Mouse (Mus musculus) thymus, postnatal 0 days (tissue): ENCODE data around the gene Arap1. TPM values are rescaled to one million over a fixed set of nuclear protein-coding genes. Genes with fewer than 3 reads are reported as not detected.

ENCODE experiments used
- DNase-seq: peaks from one replicate; pipeline ENCODE4 v3.0.0-alpha.2; 2015; ENCODE audit warnings: low spot score
- polyA plus RNA-seq: library from polyadenylated mRNA; unstranded; fragments of >200 nt; fragmentation: Nextera tagmentation; extraction: Ambion mirVana; gene quantifications from 2 replicates; pipeline ENCODE4 v1.2.1, GENCODE M21; 2015

Gene Arap1
- polyA plus RNA-seq, 1 experiment from 2014 or later = 31.1 TPM

DNA sequence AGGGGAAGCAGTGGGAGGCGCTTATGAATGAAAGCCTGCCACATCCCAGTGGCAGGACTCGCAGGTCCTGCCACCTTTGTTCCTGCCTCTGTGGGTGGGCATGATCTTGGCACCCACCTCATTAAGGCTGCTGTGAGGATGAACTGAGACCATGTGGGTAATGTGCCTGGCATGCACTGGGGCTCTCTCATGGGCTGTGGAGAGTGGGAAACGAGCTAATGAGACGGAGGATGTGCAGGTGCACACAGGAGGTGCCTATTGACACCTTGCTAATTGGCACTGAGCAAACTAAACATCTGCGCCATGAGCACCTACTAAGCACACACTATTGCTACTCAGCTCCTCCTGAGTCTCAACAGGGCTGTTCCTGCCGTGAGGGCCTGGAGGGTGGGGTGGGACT, 87.2 kb downstream of the Arap1 start:
- DNase-seq = no peak

DNA sequence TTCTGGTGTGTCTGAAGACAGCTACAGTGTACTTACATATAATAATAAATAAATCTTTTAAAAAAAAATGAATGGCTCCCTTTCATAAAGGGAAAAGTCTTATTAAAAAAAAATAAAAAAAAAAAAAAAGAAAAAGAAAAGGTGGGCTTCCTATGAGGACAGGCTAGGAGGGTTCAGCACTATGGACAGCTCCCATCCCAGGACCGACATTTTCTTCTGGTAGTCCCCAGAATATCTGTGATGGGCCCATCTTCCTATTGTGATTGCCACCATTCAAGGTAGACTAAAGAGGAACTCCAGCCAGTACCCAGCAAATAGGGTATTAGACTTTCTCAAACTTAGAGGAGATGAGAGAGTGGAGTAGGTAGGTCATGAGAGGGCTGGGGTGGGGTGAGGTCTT, 90.0 kb downstream of the Arap1 start:
- peak; percentile 35 for DNase-seq

DNA sequence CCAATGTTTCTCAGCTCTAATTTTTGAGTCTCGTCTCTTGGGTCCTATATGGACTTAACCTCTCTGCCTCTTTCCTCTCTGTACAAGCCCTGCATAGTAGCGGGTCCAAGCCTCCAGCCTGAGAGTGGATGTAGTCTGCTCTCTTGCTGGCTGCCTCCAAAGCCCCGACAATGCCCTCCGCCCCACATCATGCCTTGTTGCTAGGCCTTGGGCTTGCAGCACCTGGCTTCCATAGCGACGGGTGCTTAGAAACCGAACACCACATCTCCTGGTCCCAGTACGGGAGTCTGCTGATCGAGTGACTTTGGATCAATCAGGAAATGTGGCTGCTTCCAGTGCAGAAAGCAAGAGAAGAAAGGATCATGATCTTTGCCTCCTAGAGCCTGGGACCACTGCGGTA, 95.2 kb downstream of the Arap1 start:
- no peak for DNase-seq

DNA sequence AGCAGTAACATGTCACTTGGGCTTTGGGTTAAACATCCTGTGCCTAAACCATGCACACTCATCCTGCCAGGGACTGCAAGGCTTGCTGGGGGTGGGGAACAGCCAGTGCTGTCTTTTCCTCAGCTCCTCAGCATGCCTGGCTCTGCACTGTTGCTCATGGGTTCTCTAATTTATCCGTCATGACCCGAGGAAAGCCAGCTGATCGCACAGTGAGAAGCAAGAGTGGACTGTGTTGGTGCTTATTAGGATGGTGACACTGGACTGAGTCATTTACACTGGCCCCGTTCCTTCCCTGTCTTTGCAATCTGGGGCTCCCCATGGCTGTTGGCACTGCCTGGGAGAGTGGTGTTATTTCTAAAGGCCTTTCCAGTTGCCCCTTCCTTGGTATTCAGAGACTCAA, 96.3 kb downstream of the Arap1 start:
- DNase-seq = no peak

DNA sequence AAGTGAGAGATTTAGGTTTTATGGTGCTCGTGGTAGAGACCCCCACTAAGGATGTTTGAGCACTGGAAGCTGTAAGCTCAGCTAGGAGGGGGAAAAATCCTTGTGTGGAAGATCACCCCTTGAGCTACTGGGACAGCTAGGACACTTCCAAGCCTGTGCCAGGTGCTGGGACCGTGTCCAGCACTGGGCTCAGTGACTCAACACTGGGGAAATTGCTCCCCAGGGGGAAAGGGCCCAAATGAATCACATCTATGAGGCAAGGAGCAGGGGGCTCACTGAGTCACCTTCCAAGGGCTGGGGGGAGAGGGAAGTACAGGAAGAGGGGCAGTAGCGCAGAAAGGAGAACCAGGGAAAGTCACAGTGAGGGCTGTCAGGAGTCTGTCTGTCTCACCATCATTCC, 102.0 kb downstream of the Arap1 start:
- DNase-seq = no peak

DNA sequence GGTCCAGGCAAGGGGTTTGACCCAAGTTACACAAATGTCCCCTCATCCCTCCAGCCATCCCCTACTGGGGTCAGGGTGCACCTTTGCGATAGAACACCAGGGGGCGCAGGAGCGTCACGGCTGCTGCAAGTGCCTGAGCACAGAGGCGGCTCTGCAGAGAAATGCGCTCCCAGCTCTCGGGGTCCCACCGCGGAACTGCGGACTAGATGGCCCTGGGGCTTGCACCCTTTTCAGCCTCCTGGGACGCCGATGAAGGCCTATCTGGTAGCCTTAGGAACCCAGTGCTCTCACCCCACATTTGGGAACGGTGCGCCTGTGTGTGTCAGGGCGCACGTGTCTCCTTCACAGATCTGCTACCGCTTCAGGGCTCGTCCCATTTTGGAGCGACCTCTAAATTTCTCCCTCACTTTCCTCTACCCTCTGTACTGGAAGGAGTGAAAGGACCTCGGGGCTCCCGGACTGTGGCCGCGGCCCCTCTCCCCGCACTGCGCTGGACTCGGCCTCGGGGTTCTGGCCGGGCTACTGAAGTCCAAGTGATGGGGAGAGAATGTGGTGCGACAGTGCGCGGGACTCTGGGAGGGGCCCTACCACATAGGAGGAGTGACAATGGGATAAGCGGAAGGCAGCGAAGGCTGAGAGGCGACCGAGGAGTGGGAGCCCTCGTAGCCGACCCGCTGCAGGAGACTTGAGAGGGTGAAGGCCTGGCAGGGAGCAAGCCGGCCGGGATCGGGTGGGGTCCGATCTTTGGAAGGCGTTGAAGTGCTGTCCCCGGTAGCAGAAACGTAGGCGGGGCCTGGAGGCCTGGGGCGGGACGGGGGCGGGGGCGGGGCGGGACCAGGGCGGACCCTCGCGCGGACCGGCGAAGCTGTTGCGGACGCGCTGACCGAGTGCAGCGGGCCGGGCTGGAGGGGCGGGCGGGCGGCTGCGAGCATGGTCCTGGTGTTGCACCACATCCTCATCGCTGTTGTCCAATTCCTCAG, 102.8 kb downstream of the Arap1 start:
- peak; percentile 82 for DNase-seq

DNA sequence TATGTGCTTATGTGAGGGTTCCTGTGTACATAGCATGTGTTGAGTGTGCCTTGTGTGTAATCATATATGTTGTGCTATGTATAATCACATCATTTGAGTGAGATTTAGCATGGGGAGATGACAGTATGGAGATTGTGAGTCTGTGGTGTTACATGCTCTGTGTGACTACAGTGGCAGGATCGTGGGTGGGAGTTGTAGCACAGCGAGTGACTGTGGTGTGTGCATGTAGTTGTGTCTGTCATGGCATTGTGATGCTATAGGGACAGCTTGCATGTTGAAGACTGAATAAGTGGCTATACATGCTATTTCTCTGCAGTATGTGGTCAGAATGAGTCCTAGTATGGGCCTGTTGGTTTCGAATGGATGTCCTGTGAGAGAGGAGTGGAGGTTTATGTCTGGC, 104.8 kb downstream of the Arap1 start:
- DNase-seq = no peak

DNA sequence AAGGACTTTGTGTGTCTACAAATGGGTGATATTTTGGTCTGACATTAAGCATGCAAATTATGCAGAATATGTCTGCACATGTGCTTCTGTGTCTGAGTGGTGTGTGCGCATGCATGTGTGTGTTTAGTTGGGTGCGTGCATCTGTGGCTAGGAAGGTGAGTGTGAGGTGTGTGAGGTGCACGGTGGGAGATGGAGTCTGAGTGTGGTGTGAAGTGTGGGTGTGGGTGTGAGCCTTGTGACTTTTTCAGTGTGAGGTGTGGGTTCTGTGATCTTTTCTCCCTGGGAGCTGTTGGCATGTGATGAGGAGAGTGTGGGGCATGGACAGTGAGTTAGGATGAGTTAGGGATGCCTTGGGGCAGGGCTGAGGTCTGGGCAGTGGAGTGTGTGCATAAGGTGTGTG, 105.4 kb downstream of the Arap1 start:
- no peak for DNase-seq

DNA sequence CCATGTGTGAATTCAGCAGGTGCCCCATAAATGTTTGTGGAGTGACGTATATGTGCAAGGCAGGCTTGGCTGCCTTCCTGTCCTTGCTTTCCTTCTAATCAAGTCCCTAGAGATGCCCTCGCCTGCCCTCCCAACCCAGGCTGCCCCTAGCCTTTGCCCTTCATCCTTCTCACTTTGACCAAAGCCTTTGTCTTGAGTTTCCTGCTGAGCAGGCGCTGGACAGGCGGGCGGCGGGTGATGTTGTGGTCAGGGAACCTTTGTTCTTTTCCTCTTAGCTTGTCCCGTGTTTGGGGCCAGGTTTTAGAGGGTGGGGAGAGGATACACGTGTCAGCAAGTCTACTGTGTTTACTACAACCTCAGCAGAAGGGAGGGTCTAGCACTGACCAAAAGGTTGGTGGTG, 105.9 kb downstream of the Arap1 start:
- DNase-seq = no peak

DNA sequence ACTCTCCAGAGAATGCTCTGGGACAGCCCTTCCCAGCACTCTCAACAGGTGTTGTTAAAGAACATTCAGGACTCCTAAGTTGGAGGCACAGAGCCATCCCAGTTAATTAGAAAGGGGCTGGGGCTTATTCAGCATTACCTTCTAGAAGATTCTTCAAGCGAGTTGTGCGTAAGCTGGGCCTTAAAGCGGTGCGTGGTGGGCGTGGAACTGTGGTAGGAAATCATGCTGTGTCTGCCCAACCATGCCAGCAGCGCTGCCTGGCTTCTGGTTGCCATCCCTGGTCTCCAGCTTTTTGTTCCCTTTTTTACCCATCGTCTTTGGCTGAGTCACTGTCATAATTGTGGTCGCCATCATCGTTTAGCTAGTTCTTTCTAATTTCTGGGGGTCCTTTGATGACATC, 106.6 kb downstream of the Arap1 start:
- DNase-seq = no peak

DNA sequence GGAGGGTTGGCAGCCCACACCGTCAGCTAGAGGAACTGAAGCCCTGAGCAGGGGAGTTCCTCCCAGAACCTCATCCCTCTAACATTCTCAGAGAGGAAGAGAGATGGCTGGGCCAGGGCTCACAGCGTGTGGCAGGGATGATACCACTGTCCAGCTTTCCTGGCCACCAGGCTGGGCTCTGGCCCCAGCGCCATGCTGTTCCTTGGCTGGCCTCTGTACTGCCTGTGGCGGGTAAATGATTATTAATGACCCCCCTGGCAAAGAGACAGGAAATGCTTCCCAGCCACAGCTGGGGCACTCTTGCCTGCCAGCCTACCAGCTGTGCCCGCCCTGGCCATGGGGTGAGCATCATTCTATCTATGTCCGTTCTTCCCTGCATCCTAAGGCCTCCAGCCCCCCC, 107.3 kb downstream of the Arap1 start:
- DNase-seq = no peak

DNA sequence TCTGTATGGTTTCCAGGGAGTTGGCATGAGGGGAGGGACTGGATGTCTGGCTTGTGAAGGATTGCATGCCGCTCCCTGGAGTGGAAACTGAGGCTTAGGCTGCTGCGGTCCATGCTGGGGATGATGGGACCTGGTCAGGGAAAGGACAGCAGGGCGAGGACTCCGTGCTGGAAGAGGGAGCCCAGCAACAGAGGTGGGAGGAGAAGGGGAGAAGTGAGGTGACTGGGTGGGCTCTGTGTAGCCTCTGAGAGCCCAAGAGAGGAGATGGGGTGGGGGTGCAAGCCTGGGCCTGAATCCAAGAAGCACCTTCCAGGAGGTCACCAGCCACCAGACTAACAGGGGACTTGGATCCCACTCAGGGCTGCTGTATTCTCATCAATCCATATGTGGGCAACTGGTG, 108.5 kb downstream of the Arap1 start:
- DNase-seq = no peak

DNA sequence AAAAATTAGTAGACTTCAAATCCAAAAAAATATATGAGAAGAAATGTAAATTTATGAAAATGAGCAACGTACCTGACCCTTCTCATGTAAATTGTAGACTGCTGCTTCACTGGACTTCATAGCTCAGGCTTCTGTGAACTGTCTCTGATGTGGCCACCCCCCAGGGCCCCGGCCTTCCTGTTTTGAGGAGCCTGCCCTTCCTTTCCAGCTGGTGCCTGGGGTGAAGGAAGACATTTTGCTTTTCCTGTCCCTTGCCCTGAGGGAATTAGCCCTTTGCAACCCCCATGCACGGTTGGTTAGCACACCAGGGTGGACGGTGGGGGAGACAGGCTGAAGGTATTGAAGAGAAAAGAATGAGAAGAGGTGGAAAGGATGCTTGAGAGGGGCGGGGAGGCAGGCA, 108.9 kb downstream of the Arap1 start:
- no peak for DNase-seq

DNA sequence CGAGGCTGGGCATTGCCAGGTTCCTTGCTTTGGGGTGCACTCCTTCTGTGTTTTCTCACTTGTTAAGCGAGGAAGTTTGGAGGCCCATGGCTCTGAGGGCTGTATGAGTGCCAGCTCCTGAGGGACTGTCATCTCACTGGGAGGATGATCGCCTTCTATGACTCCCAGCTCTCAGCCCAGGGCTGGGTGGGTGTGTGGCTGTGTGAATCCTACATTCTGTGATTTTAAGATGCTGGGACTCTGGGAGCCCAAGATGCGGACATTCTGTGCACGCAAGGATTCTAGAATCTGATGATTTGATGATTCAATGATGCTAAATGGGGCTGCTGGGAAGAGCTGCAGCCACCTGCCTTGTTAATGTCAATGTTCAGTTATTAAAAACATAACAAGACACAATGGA, 109.4 kb downstream of the Arap1 start:
- no peak for DNase-seq

DNA sequence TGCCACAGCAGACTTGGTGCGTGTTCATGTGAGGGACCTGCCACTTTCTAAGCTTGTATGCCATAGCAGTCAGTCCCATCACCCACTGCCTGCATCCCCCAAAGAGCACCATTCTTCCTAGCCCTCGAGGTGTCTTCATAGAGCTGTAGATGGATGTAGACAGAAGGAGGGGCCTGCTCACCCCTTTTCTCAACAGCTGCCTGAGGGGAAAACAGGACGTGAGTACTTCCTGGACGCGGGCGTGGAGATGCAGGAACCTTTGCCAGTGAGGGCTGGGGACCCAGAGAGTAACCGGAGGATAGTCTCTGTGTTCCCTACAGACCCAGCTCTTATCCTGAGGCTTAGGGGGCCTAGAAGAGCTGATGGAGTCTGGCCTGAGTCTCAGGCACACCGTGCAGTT, 109.9 kb downstream of the Arap1 start:
- peak; percentile 43 for DNase-seq

DNA sequence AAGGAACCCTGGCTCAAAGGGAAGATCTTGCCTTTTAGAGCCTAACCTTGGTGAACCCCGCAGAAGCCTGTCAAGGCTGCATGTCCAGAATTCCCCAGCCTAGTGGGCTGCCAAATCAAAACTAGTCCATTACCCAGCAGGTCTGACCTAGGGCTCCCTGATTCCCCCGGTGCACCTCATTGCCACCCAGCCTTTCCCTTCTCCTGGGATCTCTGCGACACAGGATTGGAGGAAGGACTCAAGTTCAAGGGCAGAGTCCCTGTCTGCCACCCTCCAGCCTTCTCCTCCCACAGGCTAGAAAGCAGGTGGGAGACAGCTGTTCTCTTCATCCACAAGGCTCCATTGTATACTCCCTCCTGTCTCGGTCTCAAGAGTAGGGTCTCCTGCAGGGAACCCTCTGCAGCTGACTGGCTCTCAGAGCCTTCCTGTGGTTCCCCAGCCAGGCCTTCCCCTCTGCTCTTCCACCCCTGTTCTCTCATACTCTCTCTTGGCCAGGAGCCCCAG, 110.5 kb downstream of the Arap1 start:
- no peak for DNase-seq

DNA sequence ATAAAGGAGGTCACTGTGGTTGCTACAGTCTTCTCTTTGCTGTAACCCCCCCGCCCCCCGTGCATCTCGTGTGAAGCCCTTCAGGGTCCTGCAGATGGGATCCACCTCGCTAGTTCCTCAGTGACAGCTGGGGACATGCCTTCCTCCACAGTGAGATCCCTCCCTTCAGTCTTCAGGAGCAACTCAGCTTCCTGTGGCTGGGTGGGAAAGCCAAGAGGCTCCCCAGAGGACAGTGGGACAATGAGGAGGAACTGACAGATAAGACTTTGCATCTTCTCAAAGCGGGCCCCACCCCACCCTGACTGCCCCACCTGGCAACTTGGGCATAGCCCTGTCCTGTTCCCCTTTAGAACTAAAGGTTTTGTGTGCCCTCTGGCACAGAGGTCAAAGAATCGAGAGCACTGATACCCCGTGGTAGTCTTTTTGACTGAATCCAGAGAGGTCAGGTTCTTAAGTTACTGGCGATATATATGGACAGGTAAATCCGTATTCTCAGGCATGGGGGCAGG, 111.5 kb downstream of the Arap1 start:
- no peak for DNase-seq

DNA sequence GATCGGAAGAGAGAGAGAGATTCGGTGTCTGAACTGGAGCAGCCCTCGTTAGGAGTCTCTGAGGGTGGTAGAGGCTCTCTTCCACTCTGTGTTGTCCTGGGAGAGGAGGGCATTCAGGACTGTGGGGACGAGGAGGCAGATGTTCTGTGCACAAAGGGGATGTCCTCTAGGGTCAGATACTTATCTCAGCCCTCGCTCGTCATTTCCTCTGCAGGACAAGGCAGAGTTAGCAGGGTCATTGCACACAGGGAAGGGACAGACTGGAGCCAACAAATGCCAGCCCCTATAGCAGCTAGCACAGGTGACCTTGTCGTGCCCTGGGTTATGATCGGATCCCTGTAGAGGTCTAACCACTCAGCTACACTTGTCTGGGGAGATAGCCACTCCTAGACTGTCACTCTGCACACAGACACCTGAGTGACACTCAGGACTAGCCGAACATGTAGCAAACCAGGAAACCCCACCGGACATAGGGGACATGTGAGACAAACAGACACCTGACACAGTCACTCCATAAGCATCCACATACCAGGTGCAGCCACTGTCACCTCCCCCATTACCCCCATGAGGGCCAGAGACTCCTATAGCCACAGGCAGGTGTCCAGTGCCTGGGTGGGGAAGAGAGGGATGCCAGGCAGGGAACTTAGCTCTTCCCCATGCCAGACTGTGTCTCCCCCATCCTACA, 112.2 kb downstream of the Arap1 start:
- no peak for DNase-seq

DNA sequence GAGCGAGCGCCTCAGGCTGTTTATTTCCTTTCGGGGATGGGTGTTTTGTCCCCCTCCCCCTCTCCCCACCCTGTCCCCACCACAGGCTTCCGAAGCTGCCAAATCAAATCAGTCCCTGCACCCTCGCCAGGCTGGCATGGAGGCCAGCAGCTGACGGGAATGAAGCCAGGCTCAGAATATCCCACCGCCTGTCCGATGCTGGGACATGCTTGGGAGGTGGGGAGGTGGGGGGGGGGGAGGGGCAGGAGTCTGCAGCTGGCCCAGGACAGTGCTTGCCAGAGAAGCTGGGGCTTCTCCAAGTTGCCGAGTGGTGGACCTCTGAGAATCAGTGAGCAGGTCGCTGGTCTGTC, 112.7 kb downstream of the Arap1 start:
- DNase-seq = no peak

DNA sequence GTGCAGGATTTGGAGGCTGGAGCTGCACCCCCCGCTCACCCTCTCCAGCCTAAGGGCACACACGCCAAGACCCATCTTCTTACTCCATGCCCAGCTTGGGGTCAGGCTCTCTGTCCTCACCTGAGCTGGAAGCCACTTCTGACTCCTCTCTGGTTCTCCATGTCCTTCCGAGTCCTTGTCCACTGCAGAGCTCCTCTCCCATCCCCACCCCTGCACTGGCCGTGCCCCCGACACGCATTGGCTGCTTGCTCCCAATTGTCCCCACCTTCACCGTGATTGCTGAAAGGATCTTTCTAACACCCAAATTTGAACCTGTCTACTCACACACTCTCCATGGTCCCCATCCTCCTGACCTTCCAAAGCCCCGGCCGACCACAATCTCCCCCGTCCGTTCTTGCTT, 113.7 kb downstream of the Arap1 start:
- DNase-seq = no peak
